Mouse (Mus musculus) testis, adult 2 months (tissue): ENCODE results near the gene Fermt3.

Source experiments
- CTCF ChIP-seq: fragments of 200-500 bp; IDR thresholded peaks from 2 replicates; pipeline ENCODE4 v1.5.1; 2012; ENCODE audit warnings: low read depth, mild to moderate bottlenecking, inconsistent platforms, low read length, moderate library complexity; ENCODE audit not compliant: control insufficient read depth, insufficient read depth, insufficient replicate concordance
- POLR2A ChIP-seq: fragments of 200-500 bp; IDR thresholded peaks from 2 replicates; pipeline ENCODE4 v1.6.1; 2012; ENCODE audit warnings: low read depth, mild to moderate bottlenecking, inconsistent platforms, low read length, moderate library complexity; ENCODE audit not compliant: control insufficient read depth

- TF ChIP-seq POLR2A (no peak), CTCF (no peak)
Observed at GRCm38 (mm10) chr19:6949532-6949931, 69.7 kb downstream of the Fermt3 start.
